Mouse (Mus musculus): ENCODE measurements around the gene Cradd. TPM values are rescaled to one million over a fixed set of nuclear protein-coding genes. Genes with fewer than 3 reads are reported as not detected.

Gene Cradd
- polyA plus RNA-seq, 2 experiments = 3.2 to 3.6 TPM

DNA sequence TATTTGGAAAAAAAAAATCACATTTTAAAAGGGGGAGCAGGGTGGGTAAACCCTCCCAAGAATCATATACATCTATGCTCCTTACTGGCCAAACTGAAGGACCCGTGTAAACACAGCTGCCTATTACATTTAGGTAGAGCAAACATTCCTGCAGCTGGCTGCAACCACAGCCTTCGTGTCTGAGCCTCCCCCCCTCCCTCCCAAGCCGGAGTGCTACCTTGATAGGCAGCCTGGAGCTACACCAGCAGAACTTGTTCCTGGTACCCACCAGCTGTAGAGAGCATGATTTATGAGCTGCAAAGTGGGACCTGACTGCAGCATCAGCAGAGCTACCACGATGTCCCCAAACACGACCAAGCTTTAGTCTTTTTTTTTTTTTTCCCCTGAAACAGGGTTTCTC is 9.9 kb downstream of the Cradd start:
- no peaks in the 10 kb centered on the region for H3K27me3 ChIP-seq (ENCODE audit: control insufficient read depth, insufficient read depth, low read length)
- DNase-seq (ENCODE audit: low read depth in 3 of 3, low spot score in 3 of 3) = no peak
- no peak for ATAC-seq (ENCODE audit: insufficient read depth)
- H3K4me2 ChIP-seq (ENCODE audit: low read depth) = no peak overlapping the region
- WGBS (ENCODE audit: insufficient replicate concordance) = 34% methylated on average over 5 of the region's 5 CpGs
- TF ChIP-seq CTCF (IDR thresholded peaks at IDR 0.05; ENCODE audit: low read depth) = no peak
- no peak overlapping the region for H3K27ac ChIP-seq
- H3K9ac ChIP-seq (replicated peaks) = no peak overlapping the region
- peaks cover 0 to 5% of the 10 kb centered on the region in 2 experiments; a peak in 1 of 4 replicates for H3K4me1 ChIP-seq (replicated peaks; ENCODE audit: control insufficient read depth in 2 of 2, insufficient read depth in 2 of 2, low read length in 1 of 2)
- H3K36me3 ChIP-seq (replicated peaks; ENCODE audit: control insufficient read depth, insufficient read depth, low read depth) = no peaks in the 10 kb centered on the region
- H3K4me3 ChIP-seq (ENCODE audit: insufficient read depth in 1 of 2, low read depth in 2 of 2, low read length in 2 of 2) = no peak overlapping the region
- H3K9me3 ChIP-seq (ENCODE audit: control insufficient read depth, low read length) = no peaks in the 10 kb centered on the region

DNA sequence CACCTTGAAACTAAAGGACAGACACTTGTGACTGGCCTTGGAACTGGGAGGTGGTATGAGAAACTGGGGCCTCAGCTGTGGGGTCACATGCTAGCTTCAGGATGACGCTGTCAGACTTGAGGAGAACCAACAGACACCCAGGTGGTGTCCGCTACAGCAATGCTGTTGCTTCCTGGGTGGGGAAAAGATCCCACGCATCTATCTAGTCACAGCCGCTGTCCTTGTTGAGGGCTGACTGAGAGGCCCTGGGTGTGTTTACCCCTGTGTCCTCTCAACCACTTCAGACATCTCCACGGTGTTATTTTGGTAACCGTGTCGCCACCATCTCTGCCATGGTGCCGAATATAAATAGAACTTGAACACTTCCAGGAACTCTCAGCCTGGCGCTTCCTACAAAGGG is 10.4 kb downstream of the Cradd start:
- DNase-seq (ENCODE audit: low read depth in 3 of 3, low spot score in 3 of 3) (no peak), ATAC-seq (ENCODE audit: insufficient read depth) (no peak)
- WGBS (ENCODE audit: insufficient replicate concordance) = 58% methylated on average over 9 of the region's 9 CpGs

DNA sequence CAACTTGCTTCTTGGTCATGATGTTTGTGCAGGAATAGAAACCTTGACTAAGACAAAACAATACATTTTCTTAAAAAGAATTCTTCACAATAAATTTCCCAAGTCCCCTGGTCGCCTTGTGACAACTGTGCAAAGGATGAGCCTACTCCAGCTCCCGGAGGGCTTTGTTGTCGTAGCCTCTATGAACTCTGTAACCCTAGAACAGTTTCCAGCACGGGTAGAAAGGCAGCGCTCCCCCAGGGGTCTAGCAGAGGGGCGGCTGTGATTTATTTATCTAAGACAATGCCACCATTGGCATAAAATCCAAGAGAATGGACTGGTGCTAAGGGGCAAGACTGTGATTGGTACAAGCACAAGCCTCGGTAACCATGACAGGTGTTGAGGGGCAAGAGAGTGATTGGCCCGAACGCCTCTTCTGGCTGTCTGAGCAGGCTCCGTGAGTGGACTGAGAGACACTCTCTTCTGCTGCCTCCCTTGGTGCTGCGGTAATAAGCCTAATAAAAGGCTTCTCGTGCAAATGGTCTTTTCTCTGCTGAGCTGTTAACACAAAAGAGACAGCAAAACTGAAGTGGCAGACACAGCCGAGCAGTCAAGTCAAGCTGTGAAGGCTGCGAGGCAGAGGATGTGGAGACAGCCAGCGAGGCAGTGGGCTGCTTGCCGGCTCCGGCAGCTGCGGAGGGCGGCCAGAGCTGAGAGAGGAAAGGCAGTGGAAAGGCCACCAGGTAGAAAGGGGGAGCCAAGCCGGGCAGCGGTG is 13.1 kb downstream of the Cradd start:
- H3K27ac ChIP-seq = no peak overlapping the region
- no peak overlapping the region for H3K4me2 ChIP-seq (ENCODE audit: low read depth)
- H3K9ac ChIP-seq (replicated peaks) = no peak overlapping the region
- ATAC-seq (ENCODE audit: insufficient read depth) (no peak), DNase-seq (ENCODE audit: low read depth in 3 of 3, low spot score in 3 of 3) (no peak)
- H3K36me3 ChIP-seq (replicated peaks; ENCODE audit: control insufficient read depth, insufficient read depth, low read depth) = no peaks in the 10 kb centered on the region
- WGBS (ENCODE audit: insufficient replicate concordance) = 64% methylated on average over 21 of the region's 21 CpGs
- H3K4me1 ChIP-seq (replicated peaks; ENCODE audit: control insufficient read depth in 2 of 2, insufficient read depth in 2 of 2, low read length in 1 of 2) = 0 out of 4 replicates have a peak, but pooled peaks cover 0 to 1% of the 10 kb centered on the region in 2 experiments
- TF ChIP-seq EP300 (IDR thresholded peaks at IDR 0.05; ENCODE audit: low read depth) = no peak
- TF ChIP-seq CTCF (IDR thresholded peaks at IDR 0.05; ENCODE audit: low read depth) = no peak
- no peaks in the 10 kb centered on the region for H3K9me3 ChIP-seq (ENCODE audit: control insufficient read depth, low read length)
- no peak overlapping the region for H3K4me3 ChIP-seq (ENCODE audit: insufficient read depth in 1 of 2, low read depth in 2 of 2, low read length in 2 of 2)
- no peaks in the 10 kb centered on the region for H3K27me3 ChIP-seq (ENCODE audit: control insufficient read depth, insufficient read depth, low read length)

More for the DNA sequence above, 10.4 kb downstream of the Cradd start:
- Histone ChIP-seq H3K27me3 (ENCODE audit: control insufficient read depth, insufficient read depth, low read length) (no peaks in the 10 kb centered on the region), H3K27ac (no peak overlapping the region), H3K9me3 (ENCODE audit: control insufficient read depth, low read length) (no peaks in the 10 kb centered on the region), H3K4me3 (ENCODE audit: insufficient read depth in 1 of 2, low read depth in 2 of 2, low read length in 2 of 2) (no peak overlapping the region), H3K36me3 (replicated peaks; ENCODE audit: control insufficient read depth, insufficient read depth, low read depth) (no peaks in the 10 kb centered on the region), H3K9ac (replicated peaks) (no peak overlapping the region), H3K4me1 (replicated peaks; ENCODE audit: control insufficient read depth in 2 of 2, insufficient read depth in 2 of 2, low read length in 1 of 2) (peaks cover 0 to 5% of the 10 kb centered on the region in 2 experiments; a peak in 1 of 4 replicates), H3K4me2 (ENCODE audit: low read depth) (no peak overlapping the region)
- TF ChIP-seq EP300 (IDR thresholded peaks at IDR 0.05; ENCODE audit: low read depth) (no peak), CTCF (IDR thresholded peaks at IDR 0.05; ENCODE audit: low read depth) (no peak)

GRCm38 (mm10) chr10:95309412-95310322 is 14.3 kb downstream of the Cradd start:
- ATAC-seq (ENCODE audit: insufficient read depth) = no peak
- WGBS (ENCODE audit: insufficient replicate concordance) = 61% methylated on average over 13 of the region's 13 CpGs
- Histone ChIP-seq H3K9me3 (ENCODE audit: control insufficient read depth, low read length) (no peaks in the 10 kb centered on the region), H3K36me3 (replicated peaks; ENCODE audit: control insufficient read depth, insufficient read depth, low read depth) (no peaks in the 10 kb centered on the region), H3K4me1 (replicated peaks; ENCODE audit: control insufficient read depth in 2 of 2, insufficient read depth in 2 of 2, low read length in 1 of 2) (0 out of 4 replicates have a peak, but pooled peaks cover 0 to 1% of the 10 kb centered on the region in 2 experiments), H3K4me3 (ENCODE audit: insufficient read depth in 1 of 2, low read depth in 2 of 2, low read length in 2 of 2) (no peak overlapping the region), H3K27ac (no peak overlapping the region), H3K27me3 (ENCODE audit: control insufficient read depth, insufficient read depth, low read length) (no peaks in the 10 kb centered on the region), H3K4me2 (ENCODE audit: low read depth) (no peak overlapping the region), H3K9ac (replicated peaks) (no peak overlapping the region)
- TF ChIP-seq EP300 (IDR thresholded peaks at IDR 0.05; ENCODE audit: low read depth) (no peak), CTCF (IDR thresholded peaks at IDR 0.05; ENCODE audit: low read depth) (no peak)
- DNase-seq (ENCODE audit: low read depth in 3 of 3, low spot score in 3 of 3) = no peak

DNA sequence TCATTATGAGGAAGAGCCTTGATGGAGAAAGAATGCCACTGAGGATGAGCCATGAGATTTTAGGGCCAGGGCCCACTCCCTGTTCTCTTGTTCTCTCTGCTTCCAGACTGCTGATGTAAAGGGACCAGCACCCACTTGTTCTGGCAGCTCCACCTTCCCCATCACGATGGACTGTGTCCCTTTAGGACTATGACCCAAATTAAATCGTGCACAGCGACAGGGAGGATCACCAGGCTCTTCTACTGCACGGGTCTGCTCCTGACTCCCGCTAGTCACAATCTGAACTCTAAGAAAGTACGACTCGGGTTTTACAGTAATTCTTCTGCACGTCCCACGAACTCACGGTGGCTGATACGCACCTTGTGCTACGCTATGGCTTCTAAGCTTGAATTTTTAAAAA is 14.9 kb downstream of the Cradd start:
- Histone ChIP-seq H3K36me3 (replicated peaks; ENCODE audit: control insufficient read depth, insufficient read depth, low read depth) (no peaks in the 10 kb centered on the region), H3K4me3 (ENCODE audit: insufficient read depth in 1 of 2, low read depth in 2 of 2, low read length in 2 of 2) (no peak overlapping the region), H3K4me2 (ENCODE audit: low read depth) (no peak overlapping the region), H3K9ac (replicated peaks) (no peak overlapping the region), H3K4me1 (replicated peaks; ENCODE audit: control insufficient read depth in 2 of 2, insufficient read depth in 2 of 2, low read length in 1 of 2) (0 out of 4 replicates have a peak, but pooled peaks cover 0 to 5% of the 10 kb centered on the region in 2 experiments), H3K9me3 (ENCODE audit: control insufficient read depth, low read length) (no peaks in the 10 kb centered on the region), H3K27ac (no peak overlapping the region), H3K27me3 (ENCODE audit: control insufficient read depth, insufficient read depth, low read length) (no peaks in the 10 kb centered on the region)
- no peak for DNase-seq (ENCODE audit: low read depth in 3 of 3, low spot score in 3 of 3)
- ATAC-seq (ENCODE audit: insufficient read depth) = no peak
- 72% methylated on average over 12 of the region's 12 CpGs for WGBS (ENCODE audit: insufficient replicate concordance)
- TF ChIP-seq EP300 (IDR thresholded peaks at IDR 0.05; ENCODE audit: low read depth) = no peak
- no peak for TF ChIP-seq CTCF (IDR thresholded peaks at IDR 0.05; ENCODE audit: low read depth)
